Mouse (Mus musculus) cerebellum, postnatal 4 days (tissue): Measurements from ENCODE around the gene Pkp1.
A peak's percentile ranks its signal among the peaks of the same experiment; 100 is the strongest.

Experiments used
- DNase-seq, 2 experiments: peaks; one replicate each; pipeline ENCODE4 v3.0.0; 2022; ENCODE audit warnings: low spot score in 2 of 2, mixed read lengths in 1 of 2

Gene Pkp1

GRCm38 (mm10) chr1:135909381-135909780 is 9.6 kb downstream of the Pkp1 start:
- DNase-seq: no peak

GRCm38 (mm10) chr1:135906736-135907135 is 12.3 kb downstream of the Pkp1 start:
- no peak for DNase-seq

- no peak for DNase-seq
Measured at GRCm38 (mm10) chr1:135899991-135900515, 19.0 kb downstream of the Pkp1 start.

GRCm38 (mm10) chr1:135899295-135899694 is 19.7 kb downstream of the Pkp1 start:
- no peak for DNase-seq

GRCm38 (mm10) chr1:135895367-135895766 is 23.6 kb downstream of the Pkp1 start:
- no peak for DNase-seq

GRCm38 (mm10) chr1:135893377-135893776 is 25.6 kb downstream of the Pkp1 start:
- DNase-seq: no peak

- no peak for DNase-seq
Measured at GRCm38 (mm10) chr1:135892764-135893163, 26.2 kb downstream of the Pkp1 start.

GRCm38 (mm10) chr1:135892233-135892632 is 26.8 kb downstream of the Pkp1 start:
- DNase-seq: no peak

- DNase-seq: no peak
Measured at GRCm38 (mm10) chr1:135891424-135892216, 27.4 kb downstream of the Pkp1 start.

GRCm38 (mm10) chr1:135889461-135890185 is 29.4 kb downstream of the Pkp1 start:
- DNase-seq: peak in 1 of 2 experiments; percentile 36

GRCm38 (mm10) chr1:135882385-135883109 is 36.5 kb downstream of the Pkp1 start:
- peak; percentile 32 to 64 for DNase-seq

GRCm38 (mm10) chr1:135877248-135877647 is 41.8 kb downstream of the Pkp1 start:
- DNase-seq: no peak

- DNase-seq: no peak
Measured at GRCm38 (mm10) chr1:135872991-135873390, 46.0 kb downstream of the Pkp1 start.

- DNase-seq: no peak
Measured at GRCm38 (mm10) chr1:135868570-135868969, 50.4 kb downstream of the Pkp1 start.

GRCm38 (mm10) chr1:135865518-135866194 is 53.4 kb downstream of the Pkp1 start:
- peak; percentile 81 to 92 for DNase-seq

GRCm38 (mm10) chr1:135864830-135865229 is 54.2 kb downstream of the Pkp1 start:
- no peak for DNase-seq

- DNase-seq: no peak
Measured at GRCm38 (mm10) chr1:135863786-135864335, 55.1 kb downstream of the Pkp1 start.

GRCm38 (mm10) chr1:135862561-135862960 is 56.4 kb downstream of the Pkp1 start:
- DNase-seq: no peak

- DNase-seq: no peak
Measured at GRCm38 (mm10) chr1:135861980-135862552, 56.9 kb downstream of the Pkp1 start.

- no peak for DNase-seq
Measured at GRCm38 (mm10) chr1:135861091-135861490, 57.9 kb downstream of the Pkp1 start.

- DNase-seq: no peak
Measured at GRCm38 (mm10) chr1:135858533-135858932, 60.5 kb downstream of the Pkp1 start.
